Mouse (Mus musculus): ENCODE data around the gene Rsbn1l.

DNA sequence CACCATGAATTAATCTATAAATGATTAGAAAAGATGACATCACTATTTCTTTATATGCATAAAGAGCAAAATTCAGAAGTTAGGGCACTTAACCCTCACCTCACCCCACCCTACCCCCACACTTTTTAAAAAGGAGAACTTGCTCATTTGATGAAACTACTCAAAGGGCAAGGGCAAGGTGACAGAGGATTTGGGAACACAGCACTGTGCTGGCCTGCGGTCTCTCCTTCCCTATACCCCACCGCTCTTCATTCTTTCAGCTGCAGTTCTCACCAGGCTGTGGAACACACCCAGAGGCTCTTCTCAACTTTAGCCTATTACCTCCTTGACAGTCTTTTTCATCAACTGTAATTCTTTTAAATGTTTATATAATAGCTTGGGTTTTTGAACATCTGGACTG, 109.2 kb downstream of the Rsbn1l start:
- TF ChIP-seq CTCF (IDR thresholded peaks at IDR 0.05; ENCODE audit: control insufficient read depth, insufficient read depth, low read length) (no peak), POLR2A (IDR thresholded peaks at IDR 0.05; ENCODE audit: borderline replicate concordance, control insufficient read depth, low read depth, low read length) (no peak)

Measured in bone marrow, adult 2 months (tissue).